Mouse (Mus musculus) lung, adult 2 months (tissue): ENCODE data around the gene Lmbrd1.
"Not testable (repeated sequence)": the region's sequence is repeated elsewhere in the genome, so short reads cannot be mapped to it uniquely, and the experiment has no call there.

Source experiments
- CTCF ChIP-seq: fragments of 200-500 bp; IDR thresholded peaks from 2 replicates; pipeline ENCODE4 v1.5.1; 2011; ENCODE audit warnings: mild to moderate bottlenecking, low read length, control low read depth; ENCODE audit not compliant: insufficient read depth
- POLR2A ChIP-seq: fragments of 200-500 bp; IDR thresholded peaks from 2 replicates; pipeline ENCODE4 v1.6.1; 2011; ENCODE audit warnings: low read depth, mild to moderate bottlenecking, control low read depth, low read length, borderline replicate concordance; ENCODE audit errors: extremely low read depth

- not testable (repeated sequence) for TF ChIP-seq POLR2A, CTCF
These were observed 88.8 kb downstream of the Lmbrd1 start for GRCm38 (mm10) chr1:24767197-24767596.
